Mouse (Mus musculus): ENCODE results near the gene Epn3.

GRCm38 (mm10) chr11:94470391-94470790, 29.4 kb downstream of the Epn3 start:
- TF ChIP-seq POLR2A (IDR thresholded peaks at IDR 0.05; ENCODE audit: insufficient read depth, low read depth, low read length) (no peak), CTCF (IDR thresholded peaks at IDR 0.05; ENCODE audit: insufficient read depth, low read depth, low read length) (no peak)
